Mouse (Mus musculus) adrenal gland, postnatal 4 days (tissue): Measurements from ENCODE around the gene Elf2. TPM values are rescaled to one million over a fixed set of nuclear protein-coding genes. Genes with fewer than 3 reads are reported as not detected.

ENCODE experiments used
- DNase-seq, 2 experiments: peaks; one replicate each; pipeline ENCODE4 v3.0.0; 2021 to 2022; ENCODE audit warnings: low spot score in 2 of 2, mixed read lengths in 2 of 2
- total RNA-seq, 2 experiments: library from RNA; stranded (reverse); gene quantifications; 2 replicates each; pipeline ENCODE4 v1.2.3; 2021

Elf2 gene
- total RNA-seq, 2 experiments from 2014 or later = 122 to 124 TPM

DNA sequence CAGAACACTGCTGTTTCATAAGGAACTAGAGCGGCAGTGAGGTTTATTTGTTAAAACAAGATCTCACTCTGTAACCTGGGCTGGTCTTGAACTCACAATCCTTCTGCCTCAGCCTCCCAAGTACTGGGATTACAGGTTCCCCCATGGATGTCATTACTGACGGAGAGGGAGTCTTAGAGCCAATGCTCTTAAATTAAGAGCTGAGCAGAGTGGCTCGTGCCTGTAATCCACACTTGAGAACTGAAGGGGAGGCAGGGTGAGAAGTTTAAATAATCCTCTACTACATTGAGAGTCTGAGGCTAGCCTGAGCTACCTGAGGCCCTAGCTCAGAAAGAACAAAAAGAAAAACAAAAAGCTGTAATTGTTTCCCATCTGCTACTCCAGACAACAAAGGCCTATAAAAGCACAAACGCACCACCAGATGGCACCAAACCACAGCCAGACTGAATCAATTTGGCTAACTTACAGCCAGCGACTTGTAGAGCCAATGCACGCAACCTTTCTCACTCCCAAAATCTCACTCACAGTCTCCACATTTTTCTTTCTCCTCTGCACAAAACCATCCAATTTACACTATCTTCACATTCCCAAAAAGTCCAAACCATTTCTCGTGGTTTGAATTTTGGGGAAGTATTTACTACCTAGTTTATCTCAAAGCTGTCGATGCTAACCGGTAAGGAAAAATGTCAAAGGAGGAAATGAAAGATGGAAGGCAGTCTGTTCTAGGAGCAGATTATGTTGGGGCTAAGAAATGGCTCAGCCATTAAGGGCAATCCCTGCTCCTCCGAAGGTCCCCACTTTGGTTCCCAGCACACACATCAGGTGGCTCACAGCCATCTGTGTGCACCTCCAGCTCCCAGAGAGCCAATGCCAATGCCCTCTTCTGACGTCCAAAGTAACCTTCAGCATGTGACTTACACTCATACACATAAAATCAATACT lies 51.3 kb downstream of the Elf2 start:
- DNase-seq = peak; percentile 53 to 57

DNA sequence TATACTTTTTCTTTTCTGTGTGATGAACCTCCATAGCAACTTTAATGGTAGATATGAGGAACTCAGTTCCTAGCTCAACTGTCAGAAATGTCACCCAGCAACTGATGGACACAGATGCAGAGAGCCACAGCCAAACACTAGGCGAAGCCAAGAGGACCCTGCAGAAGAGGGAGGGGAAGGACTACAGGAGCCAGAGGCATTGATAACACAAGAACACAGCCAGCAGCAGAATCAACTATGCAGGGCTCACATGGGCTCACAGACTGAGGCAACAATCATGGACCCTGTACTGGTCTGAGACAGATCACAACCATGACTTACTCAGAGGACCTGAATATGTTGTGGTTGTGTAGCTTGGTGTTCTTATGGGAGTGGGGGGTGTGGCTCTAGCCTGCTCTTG lies 56.1 kb downstream of the Elf2 start:
- DNase-seq = no peak

DNA sequence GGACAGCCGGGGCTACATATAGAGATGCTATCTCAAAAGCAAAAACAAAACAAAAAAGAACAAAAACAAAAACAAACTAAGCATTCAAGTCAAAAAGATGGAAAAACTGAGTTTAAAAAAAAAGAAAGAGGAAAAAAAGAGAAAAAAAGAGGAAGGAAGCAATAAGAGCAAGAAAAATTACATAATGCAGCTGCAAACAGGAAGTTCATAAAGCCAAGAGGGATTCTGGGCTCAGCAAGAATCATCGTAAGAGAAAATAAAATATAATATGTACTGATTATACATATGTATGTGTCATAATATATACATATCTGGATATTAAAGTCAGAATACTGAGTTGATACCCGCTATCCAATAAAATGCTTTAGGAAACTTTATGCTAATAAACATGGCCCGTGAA lies 58.7 kb downstream of the Elf2 start:
- DNase-seq = no peak

DNA sequence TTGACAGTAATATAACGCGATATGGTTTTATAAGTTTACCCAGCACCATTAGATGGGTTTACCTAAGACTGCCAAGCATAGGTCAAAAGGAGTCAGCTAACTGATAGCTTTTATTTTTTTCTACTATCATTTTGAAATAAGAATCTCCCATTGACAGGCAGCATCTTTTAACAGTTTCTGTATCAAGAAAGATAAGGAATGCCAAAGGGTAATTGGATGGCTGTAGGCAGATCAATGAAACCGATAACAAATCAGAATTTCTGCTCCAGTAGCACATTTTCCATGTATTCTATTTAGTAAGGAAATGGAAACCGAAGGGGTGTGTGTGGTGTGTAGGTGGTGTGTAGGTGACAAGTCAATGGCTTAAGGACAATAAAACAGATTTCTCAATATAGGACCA lies 62.0 kb downstream of the Elf2 start:
- DNase-seq = no peak

DNA sequence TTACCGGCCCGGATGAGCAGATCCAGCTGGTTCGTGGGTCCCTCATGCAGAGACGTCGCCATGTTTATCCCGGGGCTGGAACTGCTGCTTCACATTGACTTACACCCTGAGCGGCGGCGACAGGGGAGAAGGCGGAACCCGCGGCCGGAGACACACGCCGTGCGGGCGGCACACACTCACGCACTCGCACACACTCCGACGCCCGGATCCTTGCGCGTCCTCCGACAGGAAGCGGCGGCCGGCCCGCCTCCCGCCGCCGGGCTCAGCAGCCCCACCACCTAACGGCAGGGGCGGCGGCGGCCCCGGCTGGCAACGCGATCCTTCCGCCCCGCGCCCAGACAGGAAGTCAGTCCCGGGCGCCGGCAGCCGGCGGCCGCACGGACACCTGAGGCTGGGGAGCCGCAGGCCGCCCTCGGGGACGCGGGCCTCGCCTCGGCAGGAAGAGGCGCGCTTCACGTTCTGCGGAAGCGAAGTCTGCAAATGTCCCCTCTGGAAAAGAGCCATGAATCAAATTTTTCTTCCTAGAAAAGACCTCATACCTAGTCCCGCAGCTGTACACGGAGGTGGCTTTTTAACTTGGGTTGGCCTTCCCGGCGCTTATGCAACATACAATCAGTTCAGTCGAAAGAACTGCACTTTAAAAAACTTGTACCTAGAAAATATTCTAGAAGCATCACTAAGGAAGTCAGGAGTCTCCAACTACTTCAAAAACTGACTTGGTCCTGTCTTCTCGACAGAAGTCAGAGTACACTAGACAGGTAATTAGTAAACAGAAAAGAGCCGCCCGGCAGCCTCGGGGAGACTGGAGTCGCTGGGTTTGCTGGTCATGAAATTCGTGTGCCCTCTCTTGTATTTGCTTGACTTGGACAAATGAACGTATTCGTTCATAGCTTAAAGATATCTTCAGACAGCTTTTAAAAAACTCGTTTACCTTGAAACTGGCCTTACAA lies 63.0 kb downstream of the Elf2 start:
- DNase-seq = peak; percentile 55 to 68

DNA sequence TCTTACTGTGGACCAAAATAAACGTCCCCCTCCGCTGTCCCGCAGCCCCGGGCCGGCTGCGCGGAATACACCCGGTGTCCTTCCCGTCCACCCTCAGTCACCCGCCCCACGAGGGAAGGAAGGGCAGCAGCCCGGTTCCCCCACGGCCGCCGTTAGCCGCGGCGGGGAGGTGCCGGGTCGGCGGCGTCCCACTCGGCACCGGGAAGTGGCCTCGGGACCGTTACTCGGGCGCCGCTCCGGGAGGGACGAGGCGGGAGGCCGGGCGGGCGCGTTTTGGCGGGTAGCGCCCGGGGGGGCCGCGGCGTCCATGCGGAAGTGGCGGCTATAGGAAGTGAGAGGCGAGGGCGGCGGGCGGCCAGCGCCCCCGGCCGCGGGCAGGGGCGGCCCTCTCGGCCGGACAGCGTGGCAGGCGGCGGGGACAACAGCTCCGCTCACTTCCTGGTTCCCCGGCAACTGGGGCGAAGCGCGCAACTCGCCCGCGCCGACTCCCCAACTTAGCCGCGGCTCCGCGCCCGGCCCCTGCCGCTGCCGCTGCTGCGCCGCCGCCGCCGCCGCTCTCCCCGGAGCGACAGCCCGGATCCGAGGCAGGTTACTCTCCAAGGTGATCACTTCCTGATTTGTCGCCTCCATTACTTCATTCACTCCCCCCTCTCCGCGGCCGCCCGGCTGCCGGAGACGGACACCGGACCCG lies 63.9 kb downstream of the Elf2 start:
- DNase-seq = peak in 1 of 2 experiments; percentile 27

DNA sequence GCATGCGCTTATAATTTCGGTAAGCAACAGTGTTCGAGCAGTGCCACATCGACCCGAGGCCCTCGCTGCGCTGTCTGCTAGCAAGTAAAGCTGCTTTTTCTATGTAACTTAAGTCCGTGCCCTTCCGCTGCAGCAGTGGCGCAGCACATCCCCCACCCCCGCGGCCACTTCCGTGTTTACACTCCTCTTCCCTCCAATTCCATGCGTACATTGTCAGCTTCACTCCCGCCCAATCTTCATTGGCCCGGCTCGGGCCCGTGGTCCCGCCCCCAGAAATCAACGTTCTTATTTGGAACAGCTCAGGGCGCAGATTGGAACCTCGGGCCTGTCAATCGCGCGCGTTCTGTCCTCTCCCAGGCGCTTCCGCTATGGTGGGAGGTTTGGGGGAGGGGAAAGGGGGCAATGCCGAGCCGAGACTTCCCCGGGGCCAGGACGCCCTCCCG lies 64.5 kb downstream of the Elf2 start:
- DNase-seq = peak; percentile 91 to 97

DNA sequence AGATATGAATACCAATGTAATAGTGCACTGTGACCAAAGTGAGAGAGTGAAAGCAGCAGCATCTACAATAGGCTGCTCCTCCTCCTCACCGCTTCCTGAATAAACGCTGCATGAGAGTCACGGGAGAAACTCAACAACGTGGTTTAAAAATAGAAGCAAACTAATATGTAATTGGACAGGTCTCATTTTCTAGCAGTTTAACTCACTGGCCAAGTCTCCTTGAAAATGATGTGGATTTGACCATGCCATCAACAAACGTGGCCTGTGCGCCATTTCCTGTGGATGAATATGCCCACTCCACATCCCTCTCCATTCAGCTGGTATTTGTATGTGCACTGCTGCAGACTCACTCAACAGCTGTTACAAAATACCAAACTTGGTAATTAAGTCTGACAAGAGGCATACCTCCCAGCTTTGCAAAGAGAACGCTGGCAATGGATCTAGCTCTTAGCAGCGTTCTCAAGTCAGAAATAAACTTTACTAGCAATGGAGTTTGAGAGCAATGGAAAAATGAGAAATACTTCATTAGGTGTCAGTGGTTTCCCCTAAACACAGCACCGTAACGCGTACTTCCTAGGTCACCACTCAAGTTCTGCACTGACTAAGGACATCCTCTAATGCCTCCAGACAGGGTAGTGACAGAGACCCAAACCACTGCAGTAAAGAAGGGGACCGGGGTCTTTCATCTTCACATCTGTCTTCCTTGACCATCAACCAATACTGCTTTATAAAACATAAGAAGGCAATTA lies 70.2 kb downstream of the Elf2 start:
- DNase-seq = no peak

DNA sequence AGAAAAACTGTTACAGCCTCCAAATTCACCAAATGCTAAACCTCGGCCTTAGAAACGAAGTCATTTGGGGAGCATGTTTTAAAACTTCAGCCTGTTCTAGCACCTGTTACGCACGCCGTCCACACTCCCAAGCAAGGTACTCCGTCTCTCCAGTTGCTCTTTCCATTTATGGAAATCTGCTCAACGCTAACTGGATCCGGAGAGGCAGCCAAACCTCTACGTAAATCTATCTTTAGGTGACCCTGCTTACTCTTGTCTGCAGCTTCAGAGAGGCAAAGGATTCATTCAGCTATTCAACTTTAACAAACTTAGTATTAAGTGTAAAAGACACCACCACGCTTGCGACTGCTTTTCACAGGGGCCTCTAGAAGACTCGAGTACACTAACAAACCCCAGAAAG lies 72.0 kb downstream of the Elf2 start:
- no peak for DNase-seq

DNA sequence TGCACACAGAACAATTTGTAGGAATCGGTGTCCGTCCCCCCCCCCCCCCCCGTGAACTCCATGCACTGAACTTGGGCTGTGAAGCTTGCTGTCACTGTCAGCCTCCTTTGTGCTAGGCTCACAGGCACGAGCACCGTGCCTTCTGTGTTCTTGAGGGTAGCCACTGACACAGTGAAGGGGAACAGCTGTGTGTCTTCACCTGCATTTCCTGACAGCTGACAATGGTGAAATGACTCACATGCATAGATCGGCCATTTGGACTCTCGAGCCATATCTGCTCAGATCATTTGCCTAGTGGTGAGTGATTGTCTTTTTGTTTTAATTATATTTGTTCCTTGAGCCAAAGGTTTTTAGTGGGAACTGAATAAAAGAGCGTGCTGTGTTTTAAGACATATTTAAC lies 77.5 kb downstream of the Elf2 start:
- no peak for DNase-seq

DNA sequence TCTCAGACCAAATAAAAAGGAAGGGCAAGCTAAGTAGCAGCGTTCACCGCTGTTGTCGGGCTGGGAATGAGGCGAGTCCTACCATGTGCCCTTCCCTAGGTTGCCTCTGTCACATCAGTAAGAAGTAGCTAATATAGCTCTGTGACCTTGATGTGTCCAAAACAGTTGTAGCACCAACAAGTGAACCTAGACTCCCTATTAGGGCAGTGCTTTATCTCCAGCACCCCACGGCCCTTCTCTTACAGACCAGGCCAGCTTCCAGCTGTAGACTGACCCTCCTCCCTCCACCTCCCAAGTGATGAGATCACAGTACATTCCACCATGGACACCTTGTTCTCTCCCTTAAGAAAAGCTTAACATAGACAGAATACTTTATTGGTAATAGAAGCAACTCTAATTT lies 82.4 kb downstream of the Elf2 start:
- DNase-seq = no peak

DNA sequence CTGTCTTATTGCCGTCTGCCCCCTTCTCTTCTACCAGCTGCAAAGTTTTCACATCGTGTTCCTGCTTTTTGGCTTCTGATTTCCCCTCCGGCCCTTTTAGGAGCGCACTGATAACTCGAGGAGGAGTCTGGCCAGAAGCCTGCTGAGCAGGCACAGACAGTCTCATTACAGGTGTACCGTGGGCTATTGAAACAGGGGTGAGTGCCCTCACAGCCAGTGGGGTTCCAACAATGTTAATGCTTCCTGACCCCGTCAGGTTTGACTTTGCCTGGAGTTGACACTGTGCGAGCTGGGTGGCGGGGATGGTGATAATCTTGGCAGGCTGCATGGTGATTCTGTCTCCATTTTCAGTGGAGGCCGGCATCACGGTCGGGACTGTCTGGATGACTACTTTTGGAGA lies 84.0 kb downstream of the Elf2 start:
- DNase-seq = no peak

DNA sequence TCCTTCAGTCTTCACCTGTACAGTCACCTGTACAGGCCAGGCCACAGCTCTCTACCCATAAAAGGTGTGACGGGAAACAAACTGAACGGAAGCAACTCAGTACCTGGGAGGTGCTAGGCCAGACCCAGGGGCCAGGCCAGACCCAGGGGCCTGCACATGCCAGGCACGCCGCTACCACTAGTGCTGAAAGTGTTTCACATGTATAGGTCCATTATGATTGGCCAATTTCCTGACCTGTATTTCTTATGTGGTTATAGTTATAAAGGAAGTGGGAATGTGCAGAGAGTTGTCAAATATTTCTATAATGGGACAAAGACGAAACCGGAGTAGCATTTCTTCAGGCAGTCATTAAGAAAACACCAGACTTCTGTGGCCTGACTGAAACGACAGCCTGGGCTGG lies 85.7 kb downstream of the Elf2 start:
- DNase-seq = no peak

DNA sequence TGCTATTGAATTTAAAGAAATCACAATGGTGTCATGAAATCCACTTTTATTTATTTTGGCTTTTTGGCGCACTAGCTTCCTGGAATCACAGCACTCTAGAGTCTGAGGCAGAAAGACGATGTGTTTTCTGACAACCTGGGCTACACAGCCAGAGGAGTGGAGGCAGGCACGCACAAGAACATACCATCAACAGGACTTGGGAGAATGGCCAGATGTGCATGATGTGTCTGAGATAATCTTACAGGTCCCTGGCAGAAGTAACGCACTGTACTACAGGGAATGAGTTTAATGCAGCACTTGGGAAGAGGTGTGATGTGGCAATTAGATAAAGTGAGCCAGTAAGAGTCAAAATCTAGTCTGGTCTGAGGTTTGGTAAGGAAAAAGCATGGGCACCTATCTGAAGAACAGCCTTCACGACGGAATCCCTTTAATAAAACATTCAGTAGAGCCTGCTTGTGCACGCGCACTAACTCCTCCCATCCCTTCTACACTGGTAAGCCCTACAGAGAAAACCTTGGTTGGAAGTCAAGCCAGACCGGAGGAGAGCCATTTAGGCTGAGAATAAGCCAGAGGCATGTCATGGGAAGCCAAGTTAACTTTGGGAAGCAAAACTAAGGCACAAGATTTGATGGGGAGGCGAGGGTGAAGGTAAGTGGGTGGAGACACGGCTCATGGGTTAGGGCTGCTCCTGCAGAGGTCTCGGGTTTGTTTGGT lies 87.6 kb downstream of the Elf2 start:
- DNase-seq = no peak

DNA sequence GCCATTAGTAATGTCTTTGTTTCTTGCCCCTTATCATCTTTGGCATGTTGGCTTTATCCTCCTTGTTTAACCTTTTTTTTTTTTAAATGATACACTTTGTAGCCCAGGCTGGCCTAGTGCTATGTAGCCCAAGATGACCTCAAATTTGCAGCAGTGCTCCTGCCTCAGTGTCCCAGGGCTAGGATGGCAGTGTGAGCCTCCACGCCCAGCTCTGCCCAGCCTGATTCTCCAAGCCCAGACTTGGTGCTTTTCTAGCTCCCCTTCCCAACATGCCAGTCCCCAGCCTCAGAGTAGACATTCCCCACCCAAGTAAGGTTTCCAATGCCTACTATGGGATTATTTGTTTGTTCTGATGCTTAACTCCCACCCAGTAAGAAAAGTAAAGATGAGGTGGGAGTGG lies 88.2 kb downstream of the Elf2 start:
- DNase-seq = no peak

DNA sequence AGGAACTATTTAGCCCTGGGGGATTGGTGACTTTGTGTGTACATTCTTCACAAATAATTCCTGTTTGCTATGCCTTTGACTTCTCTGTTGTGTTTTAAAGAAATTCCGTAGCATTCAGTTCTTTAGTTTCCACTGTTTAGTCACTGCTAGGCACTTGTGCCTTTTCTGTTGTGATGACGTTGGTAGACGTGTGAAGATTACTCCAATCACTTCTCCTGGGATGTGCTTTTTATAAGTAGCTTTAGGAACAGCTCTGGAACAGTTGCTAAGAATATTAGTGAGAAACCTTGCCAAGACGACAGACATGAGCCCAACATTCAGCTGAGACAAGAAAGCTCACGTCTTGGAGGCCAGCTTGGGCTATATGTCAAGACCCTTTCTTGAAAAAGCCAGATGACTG lies 89.4 kb downstream of the Elf2 start:
- DNase-seq = no peak

DNA sequence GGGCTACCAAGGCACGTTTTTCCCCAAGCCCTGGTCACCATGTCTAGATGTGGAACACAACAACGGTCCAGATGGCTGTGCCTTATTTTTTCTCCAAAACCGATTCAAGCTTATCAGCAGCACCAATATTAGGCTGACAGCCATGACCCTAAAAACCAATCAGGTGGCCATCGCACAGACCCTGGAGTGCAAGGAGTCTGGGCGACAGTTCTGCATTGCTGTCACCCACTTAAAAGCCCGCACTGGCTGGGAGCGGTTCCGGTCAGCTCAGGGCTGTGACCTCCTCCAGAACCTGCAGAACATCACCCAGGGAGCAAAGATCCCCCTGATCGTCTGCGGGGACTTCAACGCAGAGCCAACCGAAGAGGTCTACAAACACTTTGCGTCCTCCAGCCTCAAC lies 90.6 kb downstream of the Elf2 start:
- no peak for DNase-seq

DNA sequence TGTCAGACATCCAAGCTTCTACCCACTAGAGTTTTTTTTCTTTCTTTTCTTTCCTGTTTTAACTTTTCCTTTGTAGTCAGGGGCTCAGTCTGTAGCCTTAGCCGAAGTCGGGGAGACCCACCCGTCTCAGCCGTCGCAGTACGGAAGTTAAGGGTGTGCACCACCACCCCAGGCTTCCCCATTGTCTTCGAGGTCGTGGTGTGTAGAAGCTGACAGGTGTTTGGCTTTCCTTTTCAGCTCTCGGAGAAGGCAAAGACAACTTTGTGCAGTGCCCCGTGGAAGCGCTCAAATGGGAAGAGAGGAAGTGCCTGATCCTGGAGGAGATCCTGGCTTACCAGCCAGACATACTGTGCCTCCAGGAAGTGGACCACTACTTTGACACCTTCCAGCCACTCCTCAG lies 91.0 kb downstream of the Elf2 start:
- DNase-seq = no peak

DNA sequence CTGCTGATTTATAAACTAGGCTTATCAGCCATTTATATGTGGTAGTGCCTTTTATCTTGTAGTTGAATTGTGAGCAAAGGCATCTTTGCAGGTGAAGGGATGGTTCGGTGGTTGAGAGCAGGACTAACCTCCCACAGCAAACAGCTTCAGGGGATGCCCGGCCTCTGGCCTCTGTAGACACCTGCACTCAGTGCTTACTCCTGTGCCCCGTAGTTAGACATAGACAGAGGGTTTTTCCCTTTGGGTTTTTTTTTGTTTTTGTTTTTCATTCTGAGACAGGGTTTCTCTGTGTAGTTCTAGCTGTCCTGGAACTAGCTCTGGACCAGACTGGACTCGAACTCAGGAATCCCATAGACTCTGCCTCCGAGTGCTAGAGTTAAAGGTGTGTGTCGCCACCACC lies 91.9 kb downstream of the Elf2 start:
- DNase-seq = no peak

DNA sequence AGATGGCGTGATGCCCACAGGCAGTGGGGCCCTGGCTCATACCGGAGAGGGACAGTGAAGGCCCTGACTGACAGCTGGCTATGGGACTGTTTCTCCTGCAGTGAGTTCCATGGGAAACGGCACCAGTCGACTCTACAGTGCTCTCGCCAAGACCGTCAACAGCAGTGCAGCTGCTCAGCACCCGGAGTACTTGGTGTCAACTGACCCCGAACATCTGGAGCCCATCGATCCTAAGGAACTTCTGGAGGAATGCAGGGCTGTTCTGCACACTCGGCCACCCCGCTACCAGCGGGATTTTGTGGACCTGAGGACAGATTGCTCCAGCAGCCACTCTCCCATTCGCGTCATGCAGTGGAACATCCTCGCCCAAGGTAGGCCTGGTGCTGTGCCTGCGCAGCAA lies 92.8 kb downstream of the Elf2 start:
- DNase-seq = no peak
